Mouse (Mus musculus): ENCODE data around the gene G0s2. TPM values are rescaled to one million over a fixed set of nuclear protein-coding genes. Genes with fewer than 3 reads are reported as not detected.

The G0s2 gene
- polyA plus RNA-seq, 1 experiment from 2014 or later: 269 TPM

DNA sequence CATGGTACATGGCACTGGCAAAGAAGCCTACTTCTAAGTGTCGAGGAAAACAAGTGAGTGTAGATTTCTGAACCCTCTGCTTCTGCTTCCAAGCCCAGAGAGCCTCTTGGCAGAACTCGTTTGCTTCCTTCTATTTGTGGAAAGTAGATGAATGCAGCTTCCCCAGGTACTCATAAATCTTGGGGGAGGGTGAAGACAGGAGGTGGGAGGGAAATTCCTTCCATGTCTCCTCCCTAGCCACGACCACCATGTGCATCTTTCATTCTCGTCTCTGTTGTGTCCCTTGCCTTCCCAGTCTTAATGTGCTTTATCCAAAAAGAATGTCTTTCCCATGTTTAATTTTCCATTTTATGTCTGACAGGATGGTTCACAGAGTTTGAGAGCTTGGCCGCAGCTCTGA, 20.4 kb downstream of the G0s2 start:
- Histone ChIP-seq H3K9ac (replicated peaks) (no peak overlapping the region), H3K4me1 (ENCODE audit: insufficient read depth) (no peaks in the 10 kb centered on the region), H3K4me3 (ENCODE audit: low read depth, low read length) (no peak overlapping the region), H3K27ac (ENCODE audit: low read depth) (no peak overlapping the region), H3K36me3 (replicated peaks; ENCODE audit: insufficient read depth, low read length) (no peaks in the 10 kb centered on the region), H3K27me3 (ENCODE audit: insufficient read depth, low read length) (no peaks in the 10 kb centered on the region), H3K9me3 (ENCODE audit: low read length) (no peaks in the 10 kb centered on the region), H3K4me2 (ENCODE audit: low read depth, low read length) (no peak overlapping the region)
- DNase-seq: no peak
- TF ChIP-seq EP300 (IDR thresholded peaks at IDR 0.05; ENCODE audit: low read depth): no peak
- no peak for TF ChIP-seq CTCF (IDR thresholded peaks at IDR 0.05; ENCODE audit: low read depth)
- WGBS (ENCODE audit: insufficient replicate concordance): 47% methylated on average over 5 of the region's 5 CpGs
- no peak for ATAC-seq

DNA sequence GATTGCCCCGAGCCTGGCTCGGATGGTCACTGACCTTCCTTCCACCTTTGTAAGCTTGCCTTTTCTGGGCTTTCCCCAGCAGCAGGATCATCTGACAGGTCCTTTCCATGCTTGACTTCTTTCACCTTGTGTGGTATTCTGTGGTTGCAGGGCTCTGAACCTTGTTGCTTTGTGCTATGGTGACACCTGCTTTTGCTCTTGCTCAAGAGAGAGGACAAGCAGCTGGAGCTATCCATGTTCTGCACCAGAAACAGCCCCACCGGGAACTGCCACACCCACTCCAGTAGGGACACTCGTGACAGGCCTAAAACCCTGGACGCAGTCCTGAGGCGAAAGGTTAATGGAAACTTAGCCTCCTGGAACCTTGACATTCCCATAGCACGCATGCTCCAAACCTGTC, 21.6 kb downstream of the G0s2 start:
- TF ChIP-seq CTCF (IDR thresholded peaks at IDR 0.05; ENCODE audit: low read depth) (no peak), EP300 (IDR thresholded peaks at IDR 0.05; ENCODE audit: low read depth) (no peak)
- 73% methylated on average over 7 of the region's 7 CpGs for WGBS (ENCODE audit: insufficient replicate concordance)
- no peak overlapping the region for H3K9ac ChIP-seq (replicated peaks)
- no peaks in the 10 kb centered on the region for H3K9me3 ChIP-seq (ENCODE audit: low read length)
- ATAC-seq (peak; percentile 48; the same call in 1 of the 2 replicates), DNase-seq (no peak)
- H3K4me1 ChIP-seq (ENCODE audit: insufficient read depth): no peaks in the 10 kb centered on the region
- no peak overlapping the region for H3K4me2 ChIP-seq (ENCODE audit: low read depth, low read length)
- no peak overlapping the region for H3K27ac ChIP-seq (ENCODE audit: low read depth)
- no peak overlapping the region for H3K4me3 ChIP-seq (ENCODE audit: low read depth, low read length)
- no peaks in the 10 kb centered on the region for H3K27me3 ChIP-seq (ENCODE audit: insufficient read depth, low read length)
- no peaks in the 10 kb centered on the region for H3K36me3 ChIP-seq (replicated peaks; ENCODE audit: insufficient read depth, low read length)

- ATAC-seq (no peak), DNase-seq (no peak)
- Histone ChIP-seq H3K27ac (ENCODE audit: low read depth) (no peak overlapping the region), H3K27me3 (ENCODE audit: insufficient read depth, low read length) (no peaks in the 10 kb centered on the region), H3K4me1 (ENCODE audit: insufficient read depth) (no peaks in the 10 kb centered on the region), H3K4me2 (ENCODE audit: low read depth, low read length) (no peak overlapping the region), H3K9me3 (ENCODE audit: low read length) (no peaks in the 10 kb centered on the region), H3K4me3 (ENCODE audit: low read depth, low read length) (no peak overlapping the region), H3K9ac (replicated peaks) (no peak overlapping the region), H3K36me3 (replicated peaks; ENCODE audit: insufficient read depth, low read length) (no peaks in the 10 kb centered on the region)
- 63% methylated on average over 2 of the region's 2 CpGs for WGBS (ENCODE audit: insufficient replicate concordance)
- no peak for TF ChIP-seq EP300 (IDR thresholded peaks at IDR 0.05; ENCODE audit: low read depth)
- no peak for TF ChIP-seq CTCF (IDR thresholded peaks at IDR 0.05; ENCODE audit: low read depth)
Measured at GRCm38 (mm10) chr1:193250026-193250425, 23.0 kb downstream of the G0s2 start.

GRCm38 (mm10) chr1:193244235-193244634, 28.8 kb downstream of the G0s2 start:
- WGBS (ENCODE audit: insufficient replicate concordance): 79% methylated on average over 6 of the region's 6 CpGs
- no peaks in the 10 kb centered on the region; the same call in 1 of the 2 replicates for H3K4me1 ChIP-seq (ENCODE audit: insufficient read depth)
- no peaks in the 10 kb centered on the region for H3K27me3 ChIP-seq (ENCODE audit: insufficient read depth, low read length)
- DNase-seq (no peak), ATAC-seq (no peak)
- no peak overlapping the region for H3K4me3 ChIP-seq (ENCODE audit: low read depth, low read length)
- TF ChIP-seq CTCF (IDR thresholded peaks at IDR 0.05; ENCODE audit: low read depth): no peak
- TF ChIP-seq EP300 (IDR thresholded peaks at IDR 0.05; ENCODE audit: low read depth): no peak
- no peaks in the 10 kb centered on the region for H3K36me3 ChIP-seq (replicated peaks; ENCODE audit: insufficient read depth, low read length)
- H3K27ac ChIP-seq (ENCODE audit: low read depth): no peak overlapping the region
- H3K9me3 ChIP-seq (ENCODE audit: low read length): no peaks in the 10 kb centered on the region
- no peak overlapping the region for H3K4me2 ChIP-seq (ENCODE audit: low read depth, low read length)
- no peak overlapping the region for H3K9ac ChIP-seq (replicated peaks)

DNA sequence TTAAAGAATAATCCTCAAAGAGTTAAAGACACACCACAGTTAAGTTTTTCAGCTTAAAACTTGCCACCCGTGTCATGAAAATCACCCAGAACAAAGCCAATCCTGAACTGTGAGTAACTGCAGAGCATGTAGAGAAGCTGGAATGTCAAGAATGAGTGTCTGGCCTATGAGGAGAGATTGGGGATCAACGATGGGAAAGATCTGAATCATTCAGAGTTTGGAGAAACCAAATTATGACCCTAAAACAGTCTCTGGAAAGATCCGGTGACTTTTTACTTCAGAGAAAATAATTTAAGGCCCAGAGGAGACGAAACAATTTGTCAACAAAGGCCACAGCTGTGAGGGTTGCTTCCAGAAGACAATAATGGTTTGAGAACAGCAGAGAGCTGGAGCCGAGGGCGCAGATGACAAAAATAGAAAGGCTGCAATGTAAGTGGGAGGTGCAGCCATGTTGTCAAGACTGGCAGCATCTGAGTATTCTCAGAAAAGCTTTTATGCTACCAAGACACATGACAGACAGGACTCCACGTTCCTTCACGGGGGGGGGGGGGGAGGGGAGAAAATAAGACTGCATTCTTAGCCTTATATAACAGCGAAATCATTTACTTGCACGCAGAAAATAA, 29.3 kb downstream of the G0s2 start:
- DNase-seq: no peak
- no peak for ATAC-seq

GRCm38 (mm10) chr1:193242863-193243262, 30.2 kb downstream of the G0s2 start:
- DNase-seq (peak; percentile 16), ATAC-seq (no peak)
- TF ChIP-seq CTCF (IDR thresholded peaks at IDR 0.05; ENCODE audit: low read depth): no peak
- TF ChIP-seq EP300 (IDR thresholded peaks at IDR 0.05; ENCODE audit: low read depth): no peak
- Histone ChIP-seq H3K9ac (replicated peaks) (no peak overlapping the region), H3K36me3 (replicated peaks; ENCODE audit: insufficient read depth, low read length) (no peaks in the 10 kb centered on the region), H3K27me3 (ENCODE audit: insufficient read depth, low read length) (no peaks in the 10 kb centered on the region), H3K9me3 (ENCODE audit: low read length) (no peaks in the 10 kb centered on the region), H3K4me3 (ENCODE audit: low read depth, low read length) (no peak overlapping the region), H3K4me1 (ENCODE audit: insufficient read depth) (no peaks in the 10 kb centered on the region; the same call in 1 of the 2 replicates), H3K4me2 (ENCODE audit: low read depth, low read length) (peak overlapping the region; percentile 23; the same call in 1 of the 2 replicates), H3K27ac (ENCODE audit: low read depth) (peak overlapping the region; percentile 56)
- WGBS (ENCODE audit: insufficient replicate concordance): 36% methylated on average over 4 of the region's 4 CpGs

More for the DNA sequence above, 29.3 kb downstream of the G0s2 start:
- Histone ChIP-seq H3K4me2 (ENCODE audit: low read depth, low read length) (no peak overlapping the region), H3K9ac (replicated peaks) (no peak overlapping the region), H3K36me3 (replicated peaks; ENCODE audit: insufficient read depth, low read length) (no peaks in the 10 kb centered on the region), H3K27me3 (ENCODE audit: insufficient read depth, low read length) (no peaks in the 10 kb centered on the region), H3K4me1 (ENCODE audit: insufficient read depth) (no peaks in the 10 kb centered on the region; the same call in 1 of the 2 replicates), H3K9me3 (ENCODE audit: low read length) (no peaks in the 10 kb centered on the region), H3K4me3 (ENCODE audit: low read depth, low read length) (no peak overlapping the region), H3K27ac (ENCODE audit: low read depth) (no peak overlapping the region; the same call in 1 of the 2 replicates)
- 73% methylated on average over 8 of the region's 10 CpGs for WGBS (ENCODE audit: insufficient replicate concordance)
- TF ChIP-seq CTCF (IDR thresholded peaks at IDR 0.05; ENCODE audit: low read depth): no peak
- no peak for TF ChIP-seq EP300 (IDR thresholded peaks at IDR 0.05; ENCODE audit: low read depth)
